In genomic region chr2:77567528-77568435, GRCm38 (mm10) we compare ENCODE assay signal across 24 mouse cellular contexts.
DNase-seq lines count a peak whose midpoint lies in the region; ATAC-seq lines count a peak whose summit lies in the region.
"Had no signal": no experiment of that assay in that cellular context is flagged by ENCODE, and none has a peak within 500 bp of the region (broad histone marks: within the 10 kb centered on the region; RNA-seq: fewer than 3 reads in every experiment).

No protein-coding gene starts in this region.

- H3K4me3 ChIP-seq in liver, embryonic 11.5 days (ENCODE audit: low read depth, low read length) = no peak overlapping the region
- no peak overlapping the region for H3K4me3 ChIP-seq in liver, embryonic 12.5 days
- H3K4me3 ChIP-seq in liver, embryonic 15.5 days (replicated peaks) = no peak overlapping the region
- H3K4me3 ChIP-seq: gastrocnemius, adult 2 months; heart, adult 2 months; hindbrain, embryonic 12.5 days; hindbrain, embryonic 15.5 days had no signal

- 64% methylated on average over 15 of the region's 15 CpGs for WGBS in liver, embryonic 11.5 days
- WGBS in liver, embryonic 12.5 days (ENCODE audit: insufficient replicate concordance) = 52% methylated on average over 15 of the region's 15 CpGs
- 49% methylated on average over 15 of the region's 15 CpGs for WGBS in liver, embryonic 15.5 days (ENCODE audit: insufficient replicate concordance)

- DNase-seq in liver, embryonic 11.5 days (ENCODE audit: low spot score) = no peak
- no peak for DNase-seq in liver
- DNase-seq in retina, embryonic 14.5 days (ENCODE audit: low spot score) = peak; percentile 66
- DNase-seq in cerebellum, adult 11 months = no peak
- no peak for DNase-seq in ovary, postnatal 36 days (ENCODE audit: low spot score)
- DNase-seq in gastrocnemius, postnatal 4 days (ENCODE audit: low spot score in 2 of 2) = no peak
- DNase-seq: adrenal gland, adult 2 months; adrenal gland, postnatal 14 days; B cell, adult 2 months; cerebellum, adult 18-20 months; cerebellum, adult 9-10 months; cerebellum, postnatal 14 days; forebrain, postnatal 0 days; gastrocnemius, adult 2 months; gastrocnemius, postnatal 14 days; heart, adult 2 months had no signal

- no peak overlapping the region for H3K27ac ChIP-seq in liver, embryonic 11.5 days (ENCODE audit: low read depth, low read length)
- no peak overlapping the region for H3K27ac ChIP-seq in liver, embryonic 12.5 days
- no peak overlapping the region for H3K27ac ChIP-seq in liver, embryonic 15.5 days (replicated peaks)
- H3K27ac ChIP-seq: gastrocnemius, adult 2 months; heart, adult 2 months; hindbrain, embryonic 12.5 days; hindbrain, embryonic 15.5 days had no signal

- no peak overlapping the region for H3K9ac ChIP-seq in liver, embryonic 11.5 days (ENCODE audit: low read depth, low read length)
- no peak overlapping the region for H3K9ac ChIP-seq in liver, embryonic 12.5 days
- H3K9ac ChIP-seq in liver, embryonic 15.5 days = no peak overlapping the region
- H3K9ac ChIP-seq: forebrain, postnatal 0 days; hindbrain, embryonic 12.5 days; hindbrain, embryonic 15.5 days had no signal

- no peaks in the 10 kb centered on the region for H3K4me1 ChIP-seq in liver, embryonic 11.5 days (replicated peaks; ENCODE audit: control insufficient read depth, insufficient read depth, low read length)
- no peaks in the 10 kb centered on the region for H3K4me1 ChIP-seq in liver, embryonic 12.5 days
- no peaks in the 10 kb centered on the region; the same call in 1 of the 2 replicates for H3K4me1 ChIP-seq in liver, embryonic 15.5 days (replicated peaks)
- H3K4me1 ChIP-seq: hindbrain, embryonic 12.5 days; hindbrain, embryonic 15.5 days had no signal

- ATAC-seq in liver, embryonic 11.5 days (replicated peaks; ENCODE audit: low FRiP score) = peak; percentile 20; the same call in 1 of the 2 replicates
- ATAC-seq in liver, embryonic 12.5 days = peak; percentile 24; the same call in 1 of the 2 replicates
- peak; percentile 40; the same call in 1 of the 2 replicates for ATAC-seq in liver, embryonic 15.5 days (ENCODE audit: insufficient read depth)
- ATAC-seq: forebrain, embryonic 14.5 days; forebrain, postnatal 0 days had no signal

- no peaks in the 10 kb centered on the region for H3K36me3 ChIP-seq in liver, embryonic 11.5 days (ENCODE audit: control insufficient read depth, insufficient read depth, low read length)
- H3K36me3 ChIP-seq in liver, embryonic 12.5 days = no peaks in the 10 kb centered on the region
- no peaks in the 10 kb centered on the region for H3K36me3 ChIP-seq in liver, embryonic 15.5 days (replicated peaks)
- H3K36me3 ChIP-seq: G1E; hindbrain, embryonic 12.5 days; hindbrain, embryonic 15.5 days had no signal

- no peaks in the 10 kb centered on the region for H3K9me3 ChIP-seq in liver, embryonic 11.5 days (ENCODE audit: control insufficient read depth, low read length)
- no peaks in the 10 kb centered on the region for H3K9me3 ChIP-seq in liver, embryonic 12.5 days (replicated peaks)
- H3K9me3 ChIP-seq in liver, embryonic 15.5 days (replicated peaks) = no peaks in the 10 kb centered on the region
- H3K9me3 ChIP-seq: hindbrain, embryonic 12.5 days; hindbrain, embryonic 15.5 days had no signal

- H3K4me2 ChIP-seq in liver, embryonic 11.5 days = no peak overlapping the region
- H3K4me2 ChIP-seq in liver, embryonic 12.5 days = no peak overlapping the region
- no peak overlapping the region for H3K4me2 ChIP-seq in liver, embryonic 15.5 days
- H3K4me2 ChIP-seq: heart, embryonic 11.5 days; hindbrain, embryonic 12.5 days; hindbrain, embryonic 15.5 days had no signal

- no peaks in the 10 kb centered on the region for H3K27me3 ChIP-seq in liver, embryonic 11.5 days (replicated peaks; ENCODE audit: control insufficient read depth, insufficient read depth, low read length)
- H3K27me3 ChIP-seq in liver, embryonic 12.5 days (replicated peaks) = no peaks in the 10 kb centered on the region
- H3K27me3 ChIP-seq in liver, embryonic 15.5 days = 0 out of 2 replicates have a peak, but pooled peaks cover 4% of the 10 kb centered on the region
- H3K27me3 ChIP-seq: CH12.LX; hindbrain, embryonic 12.5 days; hindbrain, embryonic 15.5 days had no signal
